Mouse (Mus musculus): ENCODE results near the gene Fam177a.
"Not testable (repeated sequence)": the region's sequence is repeated elsewhere in the genome, so short reads cannot be mapped to it uniquely, and the experiment has no call there.

The Fam177a gene

GRCm38 (mm10) chr12:55124242-55124641 lies at the start of gene Fam177a:
TSS of gene Fam177a (plus strand) at chr12:55124469.
- not testable (repeated sequence) for DNase-seq (ENCODE audit: low read depth, low spot score)

GRCm38 (mm10) chr12:55075296-55075695 lies 49.0 kb upstream of the Fam177a start:
- no peak for DNase-seq (ENCODE audit: low read depth, low spot score)

- not testable (repeated sequence) for DNase-seq (ENCODE audit: low read depth, low spot score)
These were observed 45.6 kb upstream of the Fam177a start for GRCm38 (mm10) chr12:55078706-55079105.

- DNase-seq (ENCODE audit: low read depth, low spot score) = peak; percentile 84
These were observed 44.3 kb upstream of the Fam177a start, which contains the start of the genes 2700097O09Rik and Srp54a for GRCm38 (mm10) chr12:55079726-55080600. TSS of gene 2700097O09Rik (minus strand) at chr12:55080110. TSS of gene Srp54a (plus strand) at chr12:55080262.

- DNase-seq (ENCODE audit: low read depth, low spot score) = not testable (repeated sequence)
These were observed 43.7 kb upstream of the Fam177a start for GRCm38 (mm10) chr12:55080601-55080942.

- DNase-seq (ENCODE audit: low read depth, low spot score) = not testable (repeated sequence)
These were observed 32.1 kb upstream of the Fam177a start for GRCm38 (mm10) chr12:55092127-55092526.

- DNase-seq (ENCODE audit: low read depth, low spot score) = not testable (repeated sequence)
These were observed 11.7 kb upstream of the Fam177a start for GRCm38 (mm10) chr12:55112616-55113015.

- not testable (repeated sequence) for DNase-seq (ENCODE audit: low read depth, low spot score)
These were observed 462 bp downstream of the Fam177a start for GRCm38 (mm10) chr12:55124731-55125130.

GRCm38 (mm10) chr12:55135540-55135939 lies 11.3 kb downstream of the Fam177a start:
- not testable (repeated sequence) for DNase-seq (ENCODE audit: low read depth, low spot score)

- DNase-seq (ENCODE audit: low read depth, low spot score) = not testable (repeated sequence)
These were observed 13.6 kb downstream of the Fam177a start for GRCm38 (mm10) chr12:55137859-55138258.

- not testable (repeated sequence) for DNase-seq (ENCODE audit: low read depth, low spot score)
These were observed 30.5 kb downstream of the Fam177a start, which contains the start of gene Srp54b for GRCm38 (mm10) chr12:55154559-55155448. TSS of gene Srp54b (plus strand) at chr12:55155104.

- DNase-seq (ENCODE audit: low read depth, low spot score) = not testable (repeated sequence)
These were observed 31.1 kb downstream of the Fam177a start for GRCm38 (mm10) chr12:55155449-55155783.

- not testable (repeated sequence) for DNase-seq (ENCODE audit: low read depth, low spot score)
These were observed 42.8 kb downstream of the Fam177a start for GRCm38 (mm10) chr12:55167034-55167557.

GRCm38 (mm10) chr12:55187686-55188085 lies 63.4 kb downstream of the Fam177a start:
- DNase-seq (ENCODE audit: low read depth, low spot score) = not testable (repeated sequence)

- DNase-seq (ENCODE audit: low read depth, low spot score) = not testable (repeated sequence)
These were observed 64.9 kb downstream of the Fam177a start for GRCm38 (mm10) chr12:55189127-55189526.
